Mouse (Mus musculus): Measurements from ENCODE around the gene Gm13088.
"Not testable (repeated sequence)": the region's sequence is repeated elsewhere in the genome, so short reads cannot be mapped to it uniquely, and the experiment has no call there.

Gm13088 gene

DNA sequence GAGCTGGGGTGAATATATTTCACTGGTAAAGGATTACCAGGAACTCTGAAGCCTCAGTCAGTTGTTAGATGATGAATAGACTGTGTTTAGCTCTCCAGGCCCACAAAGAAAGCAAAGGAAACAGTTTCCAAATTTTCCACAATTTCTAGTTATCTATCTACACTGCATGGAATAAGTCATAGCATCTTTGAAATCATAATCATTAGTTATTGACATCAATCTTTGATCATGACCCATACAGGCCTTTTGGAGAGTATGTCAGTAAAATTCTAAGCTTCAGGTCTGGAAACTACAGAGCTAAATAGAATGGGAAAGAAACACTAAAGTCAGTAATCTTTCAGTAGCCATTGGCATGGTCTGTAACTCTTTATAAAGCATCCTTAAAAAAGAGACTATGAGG is at the start of gene Gm13088:
Gene Gm13088 (minus strand): TSS at position 101 of the 400 bp plus-strand sequence.
- in situ Hi-C loops (cut with MseI, MboI), result not testable (repeated sequence)

DNA sequence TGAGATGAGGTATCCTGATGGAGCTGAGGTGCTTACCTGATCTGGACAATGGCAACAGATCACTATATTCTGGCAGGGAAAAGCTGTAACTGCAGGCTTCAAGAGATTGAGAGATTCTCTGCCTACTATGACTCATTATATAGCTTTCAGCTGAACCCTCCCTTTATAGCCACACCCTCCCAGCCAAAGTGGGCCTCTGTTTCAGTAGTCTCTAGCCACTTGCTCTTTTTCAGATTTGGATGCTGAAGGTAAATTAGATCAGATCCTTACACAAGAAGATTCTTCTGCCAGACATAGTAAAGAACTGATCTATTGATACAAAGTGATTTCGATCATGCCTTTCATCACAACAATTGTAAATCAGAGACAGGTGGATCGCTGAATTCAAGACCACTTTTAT is 45.6 kb upstream of the Gm13088 start, which contains the start of gene Gm13089:
Gene Gm13089 (minus strand): TSS at position 101 of the 400 bp plus-strand sequence.
- in situ Hi-C loops (cut with MseI, MboI), result no loop called here

DNA sequence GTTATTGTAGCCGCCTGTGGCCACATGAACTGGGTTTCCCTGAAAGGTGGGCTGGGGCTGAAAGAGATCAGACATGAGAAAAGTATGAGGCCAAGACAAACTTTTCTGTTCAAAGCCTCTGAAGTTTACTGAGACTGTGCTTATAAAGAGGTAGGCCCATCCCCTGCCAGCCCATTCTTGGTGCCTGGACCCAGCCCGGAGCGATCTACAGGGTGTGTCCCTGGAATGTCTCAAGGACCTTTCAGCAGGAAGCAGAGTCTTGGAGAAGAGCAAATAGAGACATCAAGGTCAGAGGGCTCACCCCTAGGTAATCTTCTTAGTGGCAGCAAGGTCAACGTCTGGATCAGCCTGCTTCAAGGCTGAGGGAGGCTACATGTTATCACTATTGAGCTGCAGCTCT is 38.9 kb downstream of the Gm13088 start:
- in situ Hi-C loops (cut with MseI, MboI), result loop anchor here in 1 of 2 experiments (5.0 kb wide), 1 partner anchor 274 kb away; no protein-coding TSS in a partner anchor

DNA sequence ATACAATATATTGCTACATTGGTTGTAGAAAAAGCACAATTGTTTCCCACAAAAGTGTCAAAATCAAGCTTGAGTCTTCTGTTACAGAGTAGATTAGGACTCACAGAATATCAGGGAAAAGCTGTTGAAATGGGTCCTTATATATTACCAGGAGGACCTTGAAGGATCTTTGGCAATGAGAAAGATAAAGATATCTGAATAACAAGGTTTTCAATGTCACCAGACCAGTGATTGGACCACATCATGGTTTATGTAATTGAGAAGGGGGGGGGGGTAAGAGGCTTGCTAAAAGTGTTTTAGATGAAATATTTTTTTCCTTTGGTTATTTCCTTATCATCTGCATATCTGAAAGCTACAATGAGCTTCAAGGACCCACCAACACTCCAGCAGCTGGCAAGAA is 42.3 kb downstream of the Gm13088 start, which contains the start of gene Gm13083:
Gene Gm13083 (plus strand): TSS at position 301 of the 400 bp plus-strand sequence.
- in situ Hi-C loops (cut with MseI, MboI), result loop anchor here in 1 of 2 experiments (5.0 kb wide), 1 partner anchor 278 kb away; no protein-coding TSS in a partner anchor

DNA sequence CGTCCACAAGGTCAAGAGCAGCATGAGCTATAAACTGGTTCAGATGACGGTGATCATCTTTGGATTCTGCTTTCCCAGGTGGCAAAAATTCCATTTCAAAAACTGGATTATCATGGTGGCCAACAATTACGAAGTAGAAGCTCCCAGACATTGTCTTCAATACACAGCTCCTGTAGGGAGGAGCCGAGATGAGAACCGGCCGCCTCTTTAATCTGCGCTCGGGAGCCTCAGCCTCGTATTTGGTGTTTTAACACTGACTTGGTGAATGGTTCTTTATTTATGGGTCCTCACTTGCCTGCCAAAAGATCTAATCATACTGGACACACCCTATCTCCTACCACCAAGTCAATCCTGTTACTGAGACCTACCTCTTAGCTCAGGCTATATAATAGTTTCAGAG is 45.1 kb downstream of the Gm13088 start:
- in situ Hi-C loops (cut with MseI, MboI), result not testable (repeated sequence)

All from mouse trophoblast stem cell (cell line).